Mouse (Mus musculus): ENCODE data around the gene Ube3a. TPM values are rescaled to one million over a fixed set of nuclear protein-coding genes. Genes with fewer than 3 reads are reported as not detected.

Gene Ube3a
- total RNA-seq, 1 experiment = 119 TPM

DNA sequence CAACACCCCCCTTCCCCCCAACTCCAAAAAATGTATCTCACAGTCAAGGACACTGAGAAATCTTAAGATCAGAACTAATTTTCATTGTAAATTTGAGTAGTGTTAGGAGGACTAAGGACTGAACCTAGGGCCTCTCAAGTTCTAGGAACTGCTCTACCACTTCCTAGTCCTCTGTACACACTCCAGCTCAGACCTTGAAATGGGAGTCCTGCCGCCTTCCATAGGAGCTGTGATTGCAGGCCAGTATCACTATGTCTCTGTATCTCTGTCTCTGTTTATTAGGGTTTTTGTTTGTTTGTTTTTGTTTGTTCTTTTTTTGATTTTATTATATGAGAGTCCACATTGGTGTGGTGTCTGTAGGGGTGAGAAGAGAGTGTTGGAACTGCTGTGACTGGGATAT, 3.4 kb downstream of the Ube3a start:
- no peak overlapping the region for H3K9ac ChIP-seq (ENCODE audit: insufficient read depth, low read depth, low read length, poor library complexity, severe bottlenecking)
- in situ Hi-C loops (cut with MboI; ENCODE audit: low sequenced_read_pairs in 2 of 2, unreplicated experiment in 2 of 2) = no loop called here

DNA sequence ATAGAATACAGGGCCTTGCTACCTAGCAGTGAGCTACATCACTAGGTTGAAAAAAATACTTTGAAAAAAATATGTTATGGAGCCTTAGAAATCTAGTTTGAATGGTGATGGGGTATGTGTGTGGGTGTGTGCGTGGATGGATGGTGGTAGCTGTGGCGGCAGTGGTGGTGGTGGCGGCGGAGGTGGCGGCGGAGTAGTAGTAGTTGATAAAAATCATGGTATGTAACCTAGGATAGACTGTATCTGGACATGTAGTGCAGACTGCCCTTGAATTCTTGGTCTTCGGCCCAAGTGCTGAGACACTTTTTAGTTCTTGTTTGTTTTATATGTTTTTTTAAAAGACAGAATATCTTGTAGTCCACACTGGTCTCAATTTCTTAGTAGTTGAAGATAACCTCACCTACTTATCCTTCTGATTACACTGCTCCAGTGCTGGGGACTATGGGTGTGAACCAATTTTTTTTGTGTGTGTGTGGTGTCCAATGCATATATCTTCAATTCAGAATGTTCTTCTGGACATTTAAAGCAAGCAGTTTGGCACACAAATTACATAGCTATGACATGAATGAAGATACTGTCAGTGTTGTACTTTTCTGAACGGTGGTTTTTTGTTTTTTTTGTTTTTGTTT, 6.3 kb downstream of the Ube3a start:
- DNase-seq (ENCODE audit: low read depth, low spot score) = no peak
- Histone ChIP-seq H3K9me3 (ENCODE audit: control insufficient read depth, insufficient read depth, low read depth, low read length) (no peaks in the 10 kb centered on the region), H3K4me3 (ENCODE audit: insufficient read depth in 1 of 2, low read depth in 1 of 2, low read length in 2 of 2, poor library complexity in 1 of 2, severe bottlenecking in 1 of 2) (no peak overlapping the region), H3K4me1 (ENCODE audit: control insufficient read depth in 2 of 2, insufficient read depth in 2 of 2, low read length in 2 of 2, poor library complexity in 1 of 2) (peaks cover 0 to 2% of the 10 kb centered on the region in 2 experiments; a peak in 2 of 4 replicates), H3K9ac (ENCODE audit: insufficient read depth, low read depth, low read length, poor library complexity, severe bottlenecking) (no peak overlapping the region), H3K36me3 (ENCODE audit: control insufficient read depth, insufficient read depth, low read length, poor library complexity, severe bottlenecking) (no peaks in the 10 kb centered on the region), H3K27ac (ENCODE audit: insufficient read depth, low read depth, low read length, poor library complexity, severe bottlenecking) (no peak overlapping the region)
- no peak for TF ChIP-seq ZNF384 (IDR thresholded peaks at IDR 0.05; ENCODE audit: low read depth, low read length)
- no peak for TF ChIP-seq ZC3H11A (IDR thresholded peaks at IDR 0.05; ENCODE audit: borderline replicate concordance, low read depth, low read length)
- TF ChIP-seq HCFC1 (IDR thresholded peaks at IDR 0.05; ENCODE audit: borderline replicate concordance, insufficient read depth, low read length) = no peak
- TF ChIP-seq MAFK (IDR thresholded peaks at IDR 0.05; ENCODE audit: insufficient read depth, low read depth, low read length) = no peak
- TF ChIP-seq CHD2 (IDR thresholded peaks at IDR 0.05; ENCODE audit: low read depth, low read length) = no peak
- in situ Hi-C loops (cut with MboI; ENCODE audit: low sequenced_read_pairs in 2 of 2, unreplicated experiment in 2 of 2) = no loop called here

More for the DNA sequence above, 3.4 kb downstream of the Ube3a start:
- Histone ChIP-seq H3K4me3 (ENCODE audit: insufficient read depth in 1 of 2, low read depth in 1 of 2, low read length in 2 of 2, poor library complexity in 1 of 2, severe bottlenecking in 1 of 2) (no peak overlapping the region), H3K36me3 (ENCODE audit: control insufficient read depth, insufficient read depth, low read length, poor library complexity, severe bottlenecking) (no peaks in the 10 kb centered on the region), H3K9me3 (ENCODE audit: control insufficient read depth, insufficient read depth, low read depth, low read length) (no peaks in the 10 kb centered on the region), H3K27ac (ENCODE audit: insufficient read depth, low read depth, low read length, poor library complexity, severe bottlenecking) (no peak overlapping the region), H3K4me1 (ENCODE audit: control insufficient read depth in 2 of 2, insufficient read depth in 2 of 2, low read length in 2 of 2, poor library complexity in 1 of 2) (peaks cover 0 to 2% of the 10 kb centered on the region in 2 experiments; a peak in 2 of 4 replicates)
- TF ChIP-seq ZC3H11A (IDR thresholded peaks at IDR 0.05; ENCODE audit: borderline replicate concordance, low read depth, low read length) (no peak), HCFC1 (IDR thresholded peaks at IDR 0.05; ENCODE audit: borderline replicate concordance, insufficient read depth, low read length) (no peak), MAFK (IDR thresholded peaks at IDR 0.05; ENCODE audit: insufficient read depth, low read depth, low read length) (no peak), CHD2 (IDR thresholded peaks at IDR 0.05; ENCODE audit: low read depth, low read length) (no peak), ZNF384 (IDR thresholded peaks at IDR 0.05; ENCODE audit: low read depth, low read length) (no peak)
- no peak for DNase-seq (ENCODE audit: low read depth, low spot score)

DNA sequence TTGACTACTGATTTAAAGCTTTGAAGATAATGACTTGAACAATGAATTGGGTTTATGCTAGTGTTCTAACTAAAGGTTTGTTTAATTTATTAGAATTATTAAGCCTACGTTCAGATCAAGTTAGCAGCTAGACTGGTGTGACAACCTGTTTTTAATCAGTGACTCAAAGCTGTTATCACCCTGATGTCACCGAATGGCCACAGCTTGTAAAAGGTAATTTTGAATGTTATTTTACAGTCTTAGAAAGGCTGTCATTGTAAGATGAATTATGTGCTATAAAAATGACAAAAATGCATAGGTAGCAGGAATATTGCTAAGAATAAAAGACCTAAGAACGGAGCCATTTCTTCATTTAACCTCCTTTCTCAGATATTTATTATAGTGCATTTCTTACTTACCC, 14.7 kb downstream of the Ube3a start:
- TF ChIP-seq ZC3H11A (IDR thresholded peaks at IDR 0.05; ENCODE audit: borderline replicate concordance, low read depth, low read length) = no peak
- TF ChIP-seq HCFC1 (IDR thresholded peaks at IDR 0.05; ENCODE audit: borderline replicate concordance, insufficient read depth, low read length) = no peak
- no peak for TF ChIP-seq CHD2 (IDR thresholded peaks at IDR 0.05; ENCODE audit: low read depth, low read length)
- no peak for TF ChIP-seq MAFK (IDR thresholded peaks at IDR 0.05; ENCODE audit: insufficient read depth, low read depth, low read length)
- TF ChIP-seq ZNF384 (IDR thresholded peaks at IDR 0.05; ENCODE audit: low read depth, low read length) = no peak
- Histone ChIP-seq H3K9me3 (ENCODE audit: control insufficient read depth, insufficient read depth, low read depth, low read length) (no peaks in the 10 kb centered on the region), H3K9ac (ENCODE audit: insufficient read depth, low read depth, low read length, poor library complexity, severe bottlenecking) (no peak overlapping the region), H3K36me3 (ENCODE audit: control insufficient read depth, insufficient read depth, low read length, poor library complexity, severe bottlenecking) (no peaks in the 10 kb centered on the region), H3K4me3 (ENCODE audit: insufficient read depth in 1 of 2, low read depth in 1 of 2, low read length in 2 of 2, poor library complexity in 1 of 2, severe bottlenecking in 1 of 2) (no peak overlapping the region), H3K27ac (ENCODE audit: insufficient read depth, low read depth, low read length, poor library complexity, severe bottlenecking) (no peak overlapping the region), H3K4me1 (ENCODE audit: control insufficient read depth in 2 of 2, insufficient read depth in 2 of 2, low read length in 2 of 2, poor library complexity in 1 of 2) (no peaks in the 10 kb centered on the region)
- no peak for DNase-seq (ENCODE audit: low read depth, low spot score)
- in situ Hi-C loops (cut with MboI; ENCODE audit: low sequenced_read_pairs in 2 of 2, unreplicated experiment in 2 of 2) = no loop called here

DNA sequence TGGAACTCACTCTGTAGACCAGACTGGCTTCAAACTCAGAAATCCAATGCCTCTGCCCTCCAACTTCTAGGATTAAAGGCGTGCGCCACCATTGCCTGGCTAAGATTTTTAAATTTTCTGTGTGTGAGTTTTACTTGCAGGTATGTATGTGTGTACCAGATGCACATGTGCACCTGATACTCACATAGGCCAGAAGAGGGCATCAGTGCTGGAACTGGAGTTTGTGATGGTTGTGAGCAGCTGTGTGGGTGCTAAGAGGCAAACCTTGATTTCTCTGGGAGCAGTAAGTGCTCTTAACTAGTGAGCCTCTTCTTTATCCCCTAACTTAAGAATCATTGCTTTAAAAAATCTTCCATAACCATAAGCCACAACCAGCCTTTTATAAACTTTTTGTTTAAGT, 17.0 kb downstream of the Ube3a start:
- DNase-seq (ENCODE audit: low read depth, low spot score) = no peak
- no peaks in the 10 kb centered on the region for H3K9me3 ChIP-seq (ENCODE audit: control insufficient read depth, insufficient read depth, low read depth, low read length)
- no peaks in the 10 kb centered on the region for H3K4me1 ChIP-seq (ENCODE audit: control insufficient read depth in 2 of 2, insufficient read depth in 2 of 2, low read length in 2 of 2, poor library complexity in 1 of 2)
- in situ Hi-C loops (cut with MboI; ENCODE audit: low sequenced_read_pairs in 2 of 2, unreplicated experiment in 2 of 2) = no loop called here
- H3K4me3 ChIP-seq (ENCODE audit: insufficient read depth in 1 of 2, low read depth in 1 of 2, low read length in 2 of 2, poor library complexity in 1 of 2, severe bottlenecking in 1 of 2) = no peak overlapping the region
- no peak overlapping the region for H3K27ac ChIP-seq (ENCODE audit: insufficient read depth, low read depth, low read length, poor library complexity, severe bottlenecking)
- TF ChIP-seq MAFK (IDR thresholded peaks at IDR 0.05; ENCODE audit: insufficient read depth, low read depth, low read length) (no peak), CHD2 (IDR thresholded peaks at IDR 0.05; ENCODE audit: low read depth, low read length) (no peak), HCFC1 (IDR thresholded peaks at IDR 0.05; ENCODE audit: borderline replicate concordance, insufficient read depth, low read length) (no peak), ZC3H11A (IDR thresholded peaks at IDR 0.05; ENCODE audit: borderline replicate concordance, low read depth, low read length) (no peak), ZNF384 (IDR thresholded peaks at IDR 0.05; ENCODE audit: low read depth, low read length) (no peak)
- no peak overlapping the region for H3K9ac ChIP-seq (ENCODE audit: insufficient read depth, low read depth, low read length, poor library complexity, severe bottlenecking)
- no peaks in the 10 kb centered on the region for H3K36me3 ChIP-seq (ENCODE audit: control insufficient read depth, insufficient read depth, low read length, poor library complexity, severe bottlenecking)
